Mouse (Mus musculus): ENCODE data around the gene Nat8f5. TPM values are rescaled to one million over a fixed set of nuclear protein-coding genes. Genes with fewer than 3 reads are reported as not detected.
"Not testable (repeated sequence)": the region's sequence is repeated elsewhere in the genome, so short reads cannot be mapped to it uniquely, and the experiment has no call there.

Nat8f5 gene
- polyA plus RNA-seq, 1 experiment from 2014 or later = not detected

DNA sequence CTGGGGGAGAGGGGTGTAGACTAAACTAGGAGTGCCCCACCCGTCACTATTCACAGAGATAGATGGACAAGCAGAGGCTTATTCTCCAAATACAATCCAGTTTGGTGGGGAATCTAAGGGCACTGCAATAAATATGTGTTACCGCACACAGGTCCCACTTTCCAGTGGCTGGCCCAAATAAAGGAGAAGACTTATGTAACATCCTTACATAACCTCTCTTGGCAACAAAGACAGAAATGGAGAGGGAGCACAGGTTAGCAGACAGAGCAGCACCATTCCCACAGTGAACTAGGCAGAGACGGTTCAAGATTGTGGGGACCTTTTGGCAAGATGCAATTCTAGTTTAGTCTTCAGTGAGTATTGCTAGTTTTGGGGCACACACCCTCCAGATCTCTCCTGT is 10.3 kb downstream of the Nat8f5 start:
- H3K4me3 ChIP-seq (ENCODE audit: low read depth, low read length); H3K9ac ChIP-seq (ENCODE audit: low read depth, low read length); H3K4me2 ChIP-seq (ENCODE audit: low read depth, low read length); ATAC-seq (ENCODE audit: low read depth); H3K36me3 ChIP-seq (ENCODE audit: control insufficient read depth, insufficient read depth, low read length); H3K9me3 ChIP-seq (ENCODE audit: control insufficient read depth, low read length); H3K4me1 ChIP-seq (ENCODE audit: control insufficient read depth, insufficient read depth, low read length); H3K27me3 ChIP-seq (replicated peaks; ENCODE audit: control insufficient read depth, insufficient read depth, low read length); DNase-seq (ENCODE audit: low spot score); H3K27ac ChIP-seq (replicated peaks; ENCODE audit: low read depth, low read length): not testable (repeated sequence)
- WGBS = 97% methylated on average over 2 of the region's 3 CpGs

DNA sequence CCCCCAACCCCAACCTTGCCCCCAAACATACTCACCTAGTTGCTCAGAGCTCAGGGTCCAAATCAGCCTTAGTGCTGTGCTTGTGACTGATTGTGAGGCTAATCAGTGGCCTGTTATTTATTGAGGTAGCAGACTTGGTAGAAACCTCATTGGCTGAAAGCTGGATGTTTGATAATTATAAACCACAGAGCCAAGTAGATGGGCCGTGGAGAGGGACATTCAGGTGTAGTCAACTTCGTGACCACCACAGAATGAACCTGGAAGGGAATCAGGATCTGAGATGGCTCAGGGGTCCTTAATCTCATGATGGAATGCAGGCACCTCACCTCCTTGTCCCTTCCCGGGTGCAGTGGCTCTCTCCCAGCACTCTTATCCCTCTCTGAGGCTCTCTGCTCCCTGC is 11.0 kb downstream of the Nat8f5 start:
- H3K9me3 ChIP-seq (ENCODE audit: control insufficient read depth, low read length); H3K4me1 ChIP-seq (ENCODE audit: control insufficient read depth, insufficient read depth, low read length); H3K4me3 ChIP-seq (ENCODE audit: low read depth, low read length); ATAC-seq (ENCODE audit: low read depth); H3K36me3 ChIP-seq (ENCODE audit: control insufficient read depth, insufficient read depth, low read length); DNase-seq (ENCODE audit: low spot score); H3K27ac ChIP-seq (replicated peaks; ENCODE audit: low read depth, low read length); H3K9ac ChIP-seq (ENCODE audit: low read depth, low read length); H3K4me2 ChIP-seq (ENCODE audit: low read depth, low read length); H3K27me3 ChIP-seq (replicated peaks; ENCODE audit: control insufficient read depth, insufficient read depth, low read length): not testable (repeated sequence)
- 76% methylated on average over 2 of the region's 3 CpGs for WGBS

DNA sequence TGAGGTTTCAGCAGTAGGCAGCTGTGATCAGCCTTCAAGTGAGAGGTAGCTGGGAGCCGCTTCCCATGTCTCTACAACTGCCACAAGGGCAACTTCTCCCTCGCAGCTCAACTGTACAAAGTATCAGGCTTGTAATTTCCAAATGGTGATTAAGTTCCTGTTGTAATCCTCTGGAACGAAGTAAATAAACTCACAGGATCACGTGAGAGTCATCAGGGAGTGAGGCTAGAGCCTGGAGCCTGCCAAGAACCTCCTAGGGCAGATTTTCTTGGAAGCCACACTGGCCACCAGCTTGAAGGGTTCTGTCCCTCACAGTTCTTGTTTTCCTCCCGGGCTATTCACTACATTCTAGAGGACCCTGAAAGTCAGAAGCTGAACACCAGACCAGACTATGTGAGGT is 17.6 kb downstream of the Nat8f5 start:
- not testable (repeated sequence) for ATAC-seq (ENCODE audit: low read depth); H3K27ac ChIP-seq (replicated peaks; ENCODE audit: low read depth, low read length); H3K4me3 ChIP-seq (ENCODE audit: low read depth, low read length); H3K27me3 ChIP-seq (replicated peaks; ENCODE audit: control insufficient read depth, insufficient read depth, low read length); H3K36me3 ChIP-seq (ENCODE audit: control insufficient read depth, insufficient read depth, low read length); H3K9me3 ChIP-seq (ENCODE audit: control insufficient read depth, low read length); H3K4me1 ChIP-seq (ENCODE audit: control insufficient read depth, insufficient read depth, low read length); DNase-seq (ENCODE audit: low spot score); H3K9ac ChIP-seq (ENCODE audit: low read depth, low read length); H3K4me2 ChIP-seq (ENCODE audit: low read depth, low read length)
- 67% methylated on average over 5 of the region's 5 CpGs for WGBS

Small RNAs within 50 kb of the gene (microRNA-seq; reads per million reads assigned to microRNA genes)
- gene Mir6375 (ENCODE audit: borderline number of aligned reads) = not detected

Other genes with a start within 250 kb of the Nat8f5 start
- 5.1 and 5.3 TPM in 2 replicates for gene Alms1, start 233.4 kb downstream of the Nat8f5 start, polyA plus RNA-seq (2014; fragmentation: Nextera tagmentation; extraction: Ambion mirVana)
- gene Nat8f7, start 107.8 kb downstream of the Nat8f5 start, polyA plus RNA-seq (2014; fragmentation: Nextera tagmentation; extraction: Ambion mirVana) = not detected in 2 replicates
- 0.17 TPM in 1 of 2 replicates, not detected in the other for gene Nat8f3, start 55.2 kb downstream of the Nat8f5 start, polyA plus RNA-seq (2014; fragmentation: Nextera tagmentation; extraction: Ambion mirVana)
- not detected in 2 replicates for gene Nat8f6, start within 50 bp of the Nat8f5 start, polyA plus RNA-seq (2014; fragmentation: Nextera tagmentation; extraction: Ambion mirVana)
- gene Nat8, start 11.1 kb upstream of the Nat8f5 start, polyA plus RNA-seq (2014; fragmentation: Nextera tagmentation; extraction: Ambion mirVana) = not detected in 2 replicates
- gene Nat8f2, start 48.2 kb upstream of the Nat8f5 start, polyA plus RNA-seq (2014; fragmentation: Nextera tagmentation; extraction: Ambion mirVana) = not detected in 2 replicates
- 2.4 TPM in 2 replicates for gene Nat8f4, start 83.9 kb upstream of the Nat8f5 start, polyA plus RNA-seq (2014; fragmentation: Nextera tagmentation; extraction: Ambion mirVana)
- gene Tprkb, start 90.9 kb upstream of the Nat8f5 start, polyA plus RNA-seq (2014; fragmentation: Nextera tagmentation; extraction: Ambion mirVana) = 23.7 and 24.1 TPM in 2 replicates
- 4.2 and 5.3 TPM in 2 replicates for gene Nat8f1, start 94.7 kb upstream of the Nat8f5 start, polyA plus RNA-seq (2014; fragmentation: Nextera tagmentation; extraction: Ambion mirVana)
- 53.4 and 54.6 TPM in 2 replicates for gene Dusp11, start 140.7 kb upstream of the Nat8f5 start, polyA plus RNA-seq (2014; fragmentation: Nextera tagmentation; extraction: Ambion mirVana)
- not detected in 2 replicates for gene Figla, start 195.2 kb upstream of the Nat8f5 start, polyA plus RNA-seq (2014; fragmentation: Nextera tagmentation; extraction: Ambion mirVana)
- gene Add2, start 207.7 kb upstream of the Nat8f5 start, polyA plus RNA-seq (2014; fragmentation: Nextera tagmentation; extraction: Ambion mirVana) = 6.7 and 7.6 TPM in 2 replicates